ENCODE assay signal across 8 mouse cellular contexts in genomic region chr15:13173840-13174617, GRCm38 (mm10). TPM values are rescaled to one million over a fixed set of nuclear protein-coding genes. Genes with fewer than 3 reads are reported as not detected.
A peak's percentile ranks its signal among the peaks of the same experiment; 100 is the strongest.
DNase-seq lines count a peak whose midpoint lies in the region; ATAC-seq lines count a peak whose summit lies in the region.

No protein-coding gene starts in this region.

- peak overlapping the region; percentile 88 for H3K4me2 ChIP-seq in hindbrain, embryonic 15.5 days
- peak overlapping the region; percentile 92 for H3K4me2 ChIP-seq in midbrain, embryonic 16.5 days (ENCODE audit: low read length)

- peak; percentile 24 for ATAC-seq in hindbrain, embryonic 15.5 days (ENCODE audit: low FRiP score, low read depth)
- ATAC-seq in midbrain, embryonic 16.5 days, result peak; percentile 41
- ATAC-seq in inflammation-experienced regulatory T-cells, adult 6 months, result no peak

- peak overlapping the region; percentile 68 for H3K9ac ChIP-seq in hindbrain, embryonic 15.5 days
- H3K9ac ChIP-seq in midbrain, embryonic 16.5 days (ENCODE audit: low read depth, low read length), result peak overlapping the region; percentile 81

- H3K4me3 ChIP-seq in hindbrain, embryonic 15.5 days, result peak overlapping the region; percentile 69
- peak overlapping the region; percentile 55 for H3K4me3 ChIP-seq in midbrain, embryonic 16.5 days (ENCODE audit: low read depth, low read length)

- under 1% methylated on average over 27 of the region's 27 CpGs for WGBS in hindbrain, embryonic 15.5 days
- WGBS in midbrain, embryonic 16.5 days, result under 1% methylated on average over 27 of the region's 27 CpGs

- 0 out of 2 replicates have a peak, but pooled peaks cover 3% of the 10 kb centered on the region for H3K27me3 ChIP-seq in hindbrain, embryonic 15.5 days
- H3K27me3 ChIP-seq in midbrain, embryonic 16.5 days (ENCODE audit: control insufficient read depth, insufficient read depth, low read depth, low read length), result no peaks in the 10 kb centered on the region

- peaks cover 33% of the 10 kb centered on the region for H3K4me1 ChIP-seq in hindbrain, embryonic 15.5 days (replicated peaks)
- peaks cover 19% of the 10 kb centered on the region for H3K4me1 ChIP-seq in midbrain, embryonic 16.5 days (ENCODE audit: control insufficient read depth, insufficient read depth, low read length)

- no peaks in the 10 kb centered on the region for H3K9me3 ChIP-seq in hindbrain, embryonic 15.5 days
- H3K9me3 ChIP-seq in midbrain, embryonic 16.5 days (replicated peaks; ENCODE audit: control insufficient read depth, low read length, poor library complexity, severe bottlenecking), result no peaks in the 10 kb centered on the region

- H3K36me3 ChIP-seq in hindbrain, embryonic 15.5 days, result no peaks in the 10 kb centered on the region
- no peaks in the 10 kb centered on the region for H3K36me3 ChIP-seq in midbrain, embryonic 16.5 days (ENCODE audit: control insufficient read depth, insufficient read depth, low read length)

- peak overlapping the region; percentile 88 for H3K27ac ChIP-seq in hindbrain, embryonic 15.5 days (replicated peaks)
- peak overlapping the region; percentile 81 for H3K27ac ChIP-seq in midbrain, embryonic 16.5 days (ENCODE audit: low read length)

- DNase-seq in kidney, adult 9 months, result peak; percentile 3
- no peak for DNase-seq in kidney, adult 8-10 months
- peak; percentile 57 for DNase-seq in embryo, embryonic 11 days
- no peak for DNase-seq in spleen, postnatal 10 days (ENCODE audit: low spot score in 2 of 2)
- DNase-seq in gastrocnemius, adult 18-20 months (ENCODE audit: low spot score), result no peak

RNA-seq across cellular contexts. Expression of gene Cdh6, which starts 0.6 kb away (rescaled TPM):
- polyA plus RNA-seq in hindbrain, embryonic 15.5 days (2015; fragmentation: Nextera tagmentation; extraction: Ambion mirVana), result 17.5 and 17.9 TPM in 2 replicates
- 18.8 and 19.7 TPM in 2 replicates for polyA plus RNA-seq in midbrain, embryonic 16.5 days (2015; fragmentation: Nextera tagmentation; extraction: Ambion mirVana)
- polyA plus RNA-seq in inflammation-experienced regulatory T-cells, adult 6 months (2017; shearing (Covaris generic)), result under 1 TPM in 1 of 3 experiments, not detected in 2; 0.04 TPM
- under 1 TPM; 0.14 to 0.23 TPM for total RNA-seq in gastrocnemius, adult 18-20 months (2021)

Comparison
In these comparisons a context has a peak if more than half of its experiments do, and no peak if none do; other contexts are left out.
1. DNase-seq: peak in kidney, adult 9 months (single experiment) and embryo, embryonic 11 days (single experiment); none in kidney, adult 8-10 months (0 of 2), spleen, postnatal 10 days (0 of 2) and gastrocnemius, adult 18-20 months (single experiment).
2. RNA of gene Cdh6, which starts 0.6 kb away (polyA plus RNA-seq): 18.8 to 19.7 TPM in midbrain, embryonic 16.5 days and 17.5 to 17.9 TPM in hindbrain, embryonic 15.5 days; 0.04 TPM in inflammation-experienced regulatory T-cells, adult 6 months; every median in the first group is over 10 times any median in the second.